Mouse (Mus musculus): ENCODE data around the gene Chst13.

Gene Chst13

DNA sequence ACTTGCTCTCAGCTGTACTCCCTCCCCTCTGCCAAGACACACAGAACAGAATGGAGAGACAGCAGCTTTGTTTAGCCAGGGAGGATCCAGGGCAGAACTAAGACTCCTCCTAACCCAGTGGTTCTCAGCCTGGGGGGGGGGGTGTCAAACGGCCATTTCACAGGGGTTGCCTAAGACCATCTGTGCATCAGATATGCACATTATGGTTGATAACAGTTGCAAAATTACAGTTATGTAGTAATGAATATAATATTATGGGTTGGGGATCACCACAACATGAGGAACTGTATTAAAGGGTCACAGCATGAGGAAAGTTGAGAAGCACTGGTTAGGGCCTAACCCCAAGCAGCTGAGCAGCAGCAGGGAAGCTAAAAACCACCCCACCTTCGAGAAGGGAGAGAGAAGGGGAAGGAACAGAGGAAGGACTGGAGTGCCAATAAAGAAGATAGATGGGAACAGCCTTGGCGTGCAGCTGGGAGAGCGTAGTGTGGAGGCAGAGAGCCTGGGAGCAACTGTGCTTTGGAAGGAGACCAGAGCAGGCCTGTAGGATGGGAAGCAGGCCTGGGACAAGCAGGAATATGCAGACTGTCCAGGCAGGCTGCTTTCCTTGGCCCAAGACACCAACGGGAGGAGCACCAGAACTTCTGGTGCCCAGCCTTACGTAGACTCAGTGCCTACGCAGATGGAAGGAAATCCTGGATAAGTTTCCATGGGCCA is 5.4 kb downstream of the Chst13 start:
- no peak for DNase-seq

DNA sequence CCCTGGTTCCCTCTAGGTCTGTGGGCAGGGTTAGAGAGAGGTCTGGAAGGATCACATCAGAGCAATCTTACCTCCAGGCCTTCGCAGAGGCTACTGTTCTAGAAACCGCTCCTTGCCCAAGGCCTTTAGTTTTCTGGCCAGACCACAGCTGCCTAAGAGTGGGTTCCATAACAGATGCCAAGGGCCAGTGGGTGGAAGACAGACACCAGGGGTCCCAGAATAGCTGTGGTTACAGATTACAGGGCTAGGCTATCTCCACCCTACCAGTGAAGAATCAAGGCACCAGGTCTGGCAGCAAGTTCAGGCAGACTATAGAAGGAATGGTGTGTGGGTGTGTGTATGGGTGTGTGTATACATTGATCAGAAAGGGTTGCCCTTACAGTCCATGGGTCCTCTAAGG is 6.0 kb downstream of the Chst13 start:
- no peak for DNase-seq

DNA sequence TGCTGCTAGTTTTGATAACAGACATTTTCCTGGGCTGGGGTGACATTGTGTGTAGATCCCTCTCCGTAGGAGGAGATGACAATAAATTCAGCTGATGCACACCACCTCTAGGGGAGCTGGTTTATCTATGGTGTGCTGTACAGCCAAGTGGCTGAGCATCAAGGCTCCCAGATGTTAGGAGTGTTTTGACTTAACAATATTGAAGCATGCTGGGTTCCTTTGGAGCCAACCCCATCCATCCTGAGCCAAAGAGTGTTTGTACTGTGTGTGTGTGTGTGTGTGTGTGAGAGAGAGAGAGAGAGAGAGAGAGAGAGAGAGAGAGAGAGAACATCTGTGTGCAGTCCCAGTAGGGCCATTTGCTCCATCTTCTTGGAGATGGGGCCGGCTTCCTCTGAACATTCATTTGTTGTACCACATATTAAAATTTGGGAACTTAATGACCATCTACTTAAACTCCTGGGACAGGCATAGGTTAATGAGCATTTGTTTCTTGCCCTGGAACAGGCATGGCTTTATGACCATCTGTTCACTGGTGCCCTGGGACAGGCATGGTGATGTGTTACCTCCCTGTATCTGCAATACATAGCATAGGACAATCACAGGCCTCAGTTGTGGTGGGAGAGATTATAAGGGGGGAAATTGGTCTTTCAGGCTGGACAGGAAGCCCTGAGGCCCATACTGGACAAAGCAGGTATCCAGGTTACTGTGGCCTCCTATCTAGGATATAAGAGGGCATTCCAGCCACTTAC is 7.3 kb downstream of the Chst13 start:
- no peak for DNase-seq

DNA sequence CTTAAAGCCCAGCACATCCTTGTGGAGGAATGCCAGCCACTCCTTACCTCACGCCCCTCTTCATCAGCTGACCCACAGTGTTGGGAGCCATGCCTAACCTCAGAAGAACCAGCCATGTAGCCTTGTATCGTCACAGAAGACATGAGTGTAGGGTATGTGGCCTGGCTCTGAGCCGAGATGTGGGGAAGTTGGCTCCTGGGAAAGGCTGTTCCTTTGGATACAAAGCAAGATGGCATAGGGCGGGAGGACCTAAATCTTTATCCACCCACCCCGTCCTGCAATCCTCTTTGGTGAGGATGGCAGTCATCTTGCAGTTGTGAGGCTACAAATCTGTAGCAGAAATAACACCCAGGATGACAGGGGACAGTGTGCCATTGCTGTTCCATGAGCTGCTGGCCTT is 9.0 kb downstream of the Chst13 start:
- no peak for DNase-seq

DNA sequence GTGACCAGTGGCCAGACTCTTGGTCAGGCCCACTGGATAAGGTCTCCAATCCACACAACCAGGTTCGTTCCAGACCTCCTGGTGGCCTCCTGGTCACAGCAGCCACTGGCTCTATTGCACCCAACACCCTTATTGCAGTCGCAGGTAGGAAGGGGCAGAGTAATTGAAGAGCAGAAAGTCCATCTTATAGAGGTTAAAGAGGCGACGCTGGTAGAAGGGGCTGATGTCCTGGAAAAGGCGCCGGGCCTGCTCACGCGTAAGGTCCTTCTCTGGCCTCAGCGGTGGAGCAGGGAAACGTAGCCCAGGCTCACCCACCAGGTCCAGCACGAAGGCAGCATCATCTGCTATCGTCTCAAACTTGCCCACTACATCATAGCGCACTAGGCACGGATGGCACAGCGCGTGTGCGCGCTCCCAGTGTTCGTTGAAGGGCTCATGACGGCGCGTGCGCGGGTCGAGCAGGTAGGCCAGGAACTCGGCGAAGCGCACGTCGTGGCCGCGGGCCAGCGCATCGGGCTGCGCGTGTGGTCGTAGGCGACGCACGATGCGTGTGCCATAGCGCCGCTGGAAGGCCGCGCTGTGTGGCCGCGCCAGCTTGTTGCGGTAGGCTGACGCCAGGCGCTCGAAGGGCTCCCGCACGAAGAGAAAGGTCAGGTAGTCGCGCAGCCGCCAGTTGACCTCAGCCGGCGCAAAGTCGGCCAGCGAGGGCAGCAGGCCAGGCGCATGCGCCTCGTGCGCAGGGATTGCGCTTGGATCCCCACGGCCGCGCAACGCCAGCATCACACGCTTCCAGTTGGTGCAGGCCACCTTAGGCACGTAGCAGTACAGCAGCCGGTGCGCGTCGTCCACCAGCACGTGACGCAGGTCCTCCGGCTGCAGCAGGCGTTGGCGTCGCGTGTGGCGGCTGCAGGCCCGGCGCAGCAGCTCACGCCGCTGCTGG is 15.9 kb downstream of the Chst13 start:
- DNase-seq: no peak

DNA sequence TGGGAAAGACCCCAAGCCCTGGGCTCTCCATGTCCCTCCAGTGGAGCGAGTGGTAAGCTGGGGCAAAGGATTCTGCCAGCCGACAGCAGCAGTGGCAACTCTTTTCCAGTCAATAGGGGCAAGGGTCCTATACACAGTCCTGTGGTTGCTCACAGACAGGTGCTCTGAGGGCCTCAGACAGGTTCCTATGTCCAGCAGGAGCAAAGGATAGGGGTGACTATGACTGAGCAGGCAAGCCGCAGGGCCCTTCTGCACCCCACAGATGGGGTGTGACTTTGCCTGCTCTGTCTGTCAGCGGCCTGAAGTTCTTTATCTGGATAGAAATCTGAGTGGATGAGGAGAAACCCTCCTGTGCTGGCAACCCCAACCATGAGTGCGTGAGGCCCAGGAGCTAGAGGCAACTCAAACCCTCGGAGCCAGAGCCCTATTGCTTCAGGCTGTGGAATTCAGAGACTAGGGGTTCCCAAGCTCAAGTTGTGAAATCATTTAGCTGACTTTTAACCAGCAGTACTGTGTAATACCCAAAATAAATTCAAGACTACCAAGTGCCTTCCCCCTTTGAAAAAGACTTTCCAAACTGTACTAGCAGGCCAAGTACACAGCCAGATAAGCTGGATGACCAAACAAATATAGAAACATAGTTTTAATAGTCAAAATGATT is 18.5 kb downstream of the Chst13 start:
- DNase-seq: no peak

DNA sequence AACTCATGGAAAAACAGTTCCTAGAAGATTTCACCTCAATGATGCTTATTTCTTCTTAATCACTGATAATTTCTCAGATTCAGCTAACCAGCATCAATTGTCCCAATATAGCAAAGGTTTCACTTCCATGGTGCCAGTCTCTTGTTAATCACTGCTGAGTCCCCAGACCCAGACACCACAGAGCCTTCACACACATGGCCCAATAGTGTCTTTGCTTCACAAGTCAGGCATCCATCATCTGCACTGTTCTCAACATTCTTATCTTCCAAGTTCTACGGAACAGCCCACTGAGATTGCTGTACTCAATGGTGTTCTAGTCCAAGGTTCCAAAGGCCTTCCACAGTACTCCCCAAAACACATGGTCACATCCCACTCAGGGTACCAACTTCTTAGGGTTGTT is 24.1 kb downstream of the Chst13 start, which contains the start of gene BC048671:
BC048671 (plus strand) TSS at position 301 of the 400 bp plus-strand sequence.
- DNase-seq: no peak

DNA sequence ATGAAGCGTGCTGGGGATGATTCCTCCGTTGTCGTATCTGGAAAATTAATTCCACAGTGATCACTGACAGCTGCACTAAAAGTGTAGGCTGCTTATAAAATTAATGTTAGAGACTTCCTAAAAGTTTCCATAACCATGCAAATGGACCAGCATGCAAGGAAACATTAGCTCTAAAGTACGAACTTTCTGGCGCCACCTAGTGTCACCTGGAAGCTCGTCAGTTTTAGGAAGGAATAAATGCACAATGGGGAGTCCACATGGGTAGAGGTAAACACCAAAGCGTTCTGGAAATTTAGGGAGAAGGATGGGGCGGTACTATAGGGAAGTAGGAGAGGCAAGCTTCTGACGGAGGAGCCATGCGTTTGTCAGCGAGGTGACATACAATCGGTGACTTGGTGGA is 36.7 kb downstream of the Chst13 start:
- DNase-seq: peak in 1 of 2 experiments; percentile 47

Data from kidney, adult 8-10 months (tissue).